Mouse (Mus musculus): ENCODE data around the gene Pde1a. TPM values are rescaled to one million over a fixed set of nuclear protein-coding genes. Genes with fewer than 3 reads are reported as not detected.
A peak's percentile ranks its signal among the peaks of the same experiment; 100 is the strongest.

Pde1a gene
- polyA plus RNA-seq, 1 experiment: 86.1 TPM

DNA sequence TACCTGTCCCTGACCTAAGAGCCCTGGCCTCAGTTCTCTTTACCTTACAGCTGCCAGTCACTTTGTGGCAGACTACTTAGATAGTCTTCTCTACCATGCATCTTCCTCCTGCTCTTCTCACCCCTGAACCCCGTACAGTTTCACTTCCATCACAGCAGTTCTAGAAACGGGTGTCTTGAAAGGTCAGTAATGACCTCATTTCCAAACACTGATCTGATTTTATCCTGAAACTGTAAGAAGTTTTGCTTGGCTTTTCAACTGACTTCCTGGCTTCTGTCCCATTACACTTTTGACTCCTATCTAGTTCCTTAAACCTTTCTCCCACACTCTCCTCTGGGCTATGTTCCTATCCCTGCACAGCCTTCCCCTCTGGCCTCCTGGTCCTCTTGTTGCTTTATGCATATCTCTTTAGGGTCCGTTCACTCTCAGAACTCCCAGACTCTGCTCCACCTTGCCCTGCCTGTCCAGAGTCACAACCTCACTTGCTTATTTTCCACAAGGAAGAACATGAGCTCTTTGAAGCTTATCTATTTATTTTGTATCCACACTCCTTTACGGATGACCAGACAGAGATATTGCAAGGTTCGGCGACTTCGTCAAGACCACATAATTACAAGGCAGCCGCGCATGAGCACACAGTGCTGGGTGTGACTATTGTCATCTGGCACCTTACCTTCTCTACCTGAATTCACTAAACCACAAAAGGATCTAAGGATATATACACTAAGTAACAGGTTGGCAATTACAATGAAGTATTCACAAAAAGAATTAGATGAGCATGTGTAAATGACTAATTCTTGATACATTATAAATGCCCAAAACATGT, 162.4 kb downstream of the Pde1a start:
- DNase-seq (ENCODE audit: extremely low spot score in 1 of 2, low spot score in 1 of 2): no peak

- DNase-seq (ENCODE audit: extremely low spot score in 1 of 2, low spot score in 1 of 2): no peak
These were observed 163.2 kb downstream of the Pde1a start for GRCm38 (mm10) chr2:79966086-79966485.

DNA sequence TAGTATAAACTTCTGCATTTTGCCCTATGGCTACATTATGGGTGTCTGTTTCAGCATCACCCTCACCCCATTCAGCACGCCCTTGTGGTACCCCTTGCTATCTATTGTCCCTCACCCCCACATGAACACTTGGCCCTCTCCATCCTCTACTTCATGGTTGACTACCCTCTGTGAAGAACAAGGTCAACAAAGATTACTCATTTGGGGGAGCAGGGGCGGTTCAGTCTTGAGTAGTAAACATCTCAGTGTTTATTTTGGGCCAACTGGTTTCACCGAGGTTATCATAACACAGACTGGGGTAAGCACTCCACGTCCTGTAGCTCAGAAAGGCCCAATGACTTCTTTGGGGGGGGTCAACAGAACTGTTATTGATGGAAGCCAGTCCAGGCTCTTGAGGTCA, 164.3 kb downstream of the Pde1a start:
- no peak for DNase-seq (ENCODE audit: extremely low spot score in 1 of 2, low spot score in 1 of 2)

GRCm38 (mm10) chr2:79961421-79961820, 167.8 kb downstream of the Pde1a start:
- no peak for DNase-seq (ENCODE audit: extremely low spot score in 1 of 2, low spot score in 1 of 2)

GRCm38 (mm10) chr2:79957659-79958340, 171.5 kb downstream of the Pde1a start:
- no peak for DNase-seq (ENCODE audit: extremely low spot score in 1 of 2, low spot score in 1 of 2)

DNA sequence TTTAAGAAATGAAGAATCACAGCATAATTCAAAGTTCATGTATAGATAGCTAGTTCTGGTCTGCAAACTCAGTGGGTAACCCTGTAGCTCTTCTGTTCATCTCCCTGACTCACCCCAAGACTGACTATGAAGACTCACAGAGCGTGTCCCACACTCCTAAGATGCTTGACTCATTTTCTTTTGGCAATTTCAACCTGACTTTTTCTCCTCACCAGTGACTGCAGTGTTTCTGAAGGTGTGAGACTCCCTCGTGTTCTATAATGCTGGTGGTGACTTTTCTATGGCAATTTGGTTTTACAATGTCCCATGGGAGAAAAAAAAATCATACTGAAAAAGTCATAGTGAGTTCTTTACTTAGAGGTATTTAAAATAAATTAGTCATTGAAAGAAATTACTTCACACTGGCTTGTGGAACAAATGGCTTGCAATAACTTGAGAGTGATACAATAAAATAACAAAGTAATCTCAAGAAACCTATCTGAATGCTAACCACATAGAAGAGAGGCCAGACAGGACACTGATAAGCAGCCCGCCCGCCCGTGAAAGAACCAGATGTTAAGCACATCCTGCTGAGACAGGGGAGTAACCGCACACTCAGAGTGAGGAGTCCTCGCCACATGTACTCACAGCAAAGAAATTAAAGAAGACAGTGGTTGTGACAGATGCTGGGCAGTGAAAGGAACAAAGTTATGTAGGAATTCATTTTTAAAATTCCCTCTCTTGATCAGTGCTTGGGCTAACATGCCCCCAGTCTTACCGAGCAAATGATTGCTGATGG, 183.2 kb downstream of the Pde1a start:
- peak in 1 of 2 experiments; percentile 34 for DNase-seq (ENCODE audit: extremely low spot score in 1 of 2, low spot score in 1 of 2)

DNA sequence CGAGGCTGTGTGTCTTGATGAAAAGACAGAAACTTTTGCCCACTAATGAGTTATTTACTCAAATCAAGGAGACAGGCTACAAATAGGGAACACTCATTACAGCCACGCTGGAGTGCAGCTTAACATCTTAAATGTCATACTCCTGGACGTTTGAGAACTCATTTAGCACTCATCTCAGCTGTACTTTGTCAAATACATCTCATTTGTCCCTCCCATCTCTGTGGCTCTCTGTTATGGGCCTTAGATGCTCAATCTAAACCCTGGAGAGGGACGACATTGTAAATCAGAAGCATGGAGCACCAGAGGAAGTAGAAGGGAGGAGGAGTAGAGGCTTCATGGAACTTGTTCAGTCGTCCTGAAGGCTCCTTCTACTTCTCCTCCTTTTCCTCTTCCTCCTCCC, 194.6 kb downstream of the Pde1a start:
- no peak for DNase-seq (ENCODE audit: extremely low spot score in 1 of 2, low spot score in 1 of 2)

DNA sequence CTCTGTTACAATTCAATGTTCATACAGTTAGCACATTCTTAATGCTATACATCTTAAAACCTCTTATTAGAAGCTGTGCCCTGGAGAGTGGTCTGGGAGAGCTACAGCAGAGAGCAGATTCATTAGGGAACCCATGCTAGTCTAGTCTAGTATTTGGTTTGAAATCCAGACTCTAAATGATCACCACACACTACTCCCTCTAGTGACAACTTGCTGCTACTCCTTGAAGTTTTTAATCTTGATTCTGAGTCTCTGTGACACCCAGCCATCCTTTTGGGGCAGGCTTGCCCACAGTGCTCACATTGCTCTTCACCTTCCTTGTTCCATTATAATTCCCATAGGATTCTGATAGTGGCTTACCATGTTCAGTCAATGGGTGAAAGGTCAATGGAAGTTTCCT, 206.9 kb downstream of the Pde1a start:
- no peak for DNase-seq (ENCODE audit: extremely low spot score in 1 of 2, low spot score in 1 of 2)

- DNase-seq (ENCODE audit: extremely low spot score in 1 of 2, low spot score in 1 of 2): no peak
These were observed 207.9 kb downstream of the Pde1a start for GRCm38 (mm10) chr2:79921375-79921774.

DNA sequence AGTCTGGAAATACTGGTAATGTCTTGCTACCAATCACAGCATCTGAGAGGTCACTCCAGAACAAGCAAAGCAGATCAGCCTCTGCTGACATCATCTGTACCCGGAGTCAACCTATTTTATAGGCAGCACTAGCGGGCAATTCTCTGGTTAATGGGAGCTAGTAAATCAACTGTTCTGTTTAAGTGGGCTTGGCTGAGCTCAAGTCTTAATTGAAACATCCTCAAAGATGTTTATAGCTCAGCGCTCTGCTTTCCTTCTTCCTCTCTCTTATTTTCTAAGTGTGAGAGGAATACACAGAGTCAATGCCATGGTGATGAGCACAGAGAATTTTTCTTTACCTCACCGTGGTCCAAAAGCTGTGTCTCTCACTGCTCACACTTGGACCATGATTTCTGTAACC, 208.8 kb downstream of the Pde1a start:
- DNase-seq (ENCODE audit: extremely low spot score in 1 of 2, low spot score in 1 of 2): no peak

GRCm38 (mm10) chr2:79901841-79902510, 227.3 kb downstream of the Pde1a start:
- no peak for DNase-seq (ENCODE audit: extremely low spot score in 1 of 2, low spot score in 1 of 2)

DNA sequence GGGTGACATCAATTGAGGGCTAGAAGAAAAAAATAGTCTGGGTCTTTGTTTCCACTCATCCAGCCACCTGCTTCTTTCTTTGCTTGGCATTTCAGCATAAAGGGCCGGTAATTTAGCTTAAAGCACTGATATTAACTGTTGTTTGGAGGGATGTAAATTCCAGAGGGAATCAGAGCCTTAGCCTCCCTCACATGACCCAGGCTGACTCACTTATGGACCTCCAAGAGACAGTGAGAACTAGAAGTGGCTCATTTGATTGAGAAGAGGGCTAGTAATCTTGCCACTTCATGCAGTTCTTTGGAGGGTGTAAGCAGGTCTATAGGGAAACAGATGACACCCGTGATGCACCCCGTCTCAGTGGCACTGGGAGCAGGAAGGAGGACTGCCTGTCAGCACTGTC, 230.7 kb downstream of the Pde1a start:
- no peak for DNase-seq (ENCODE audit: extremely low spot score in 1 of 2, low spot score in 1 of 2)

GRCm38 (mm10) chr2:79892829-79893228, 236.4 kb downstream of the Pde1a start:
- no peak for DNase-seq (ENCODE audit: extremely low spot score in 1 of 2, low spot score in 1 of 2)

GRCm38 (mm10) chr2:79891760-79892570, 237.3 kb downstream of the Pde1a start:
- peak; percentile 40 to 88 for DNase-seq (ENCODE audit: extremely low spot score in 1 of 2, low spot score in 1 of 2)

DNA sequence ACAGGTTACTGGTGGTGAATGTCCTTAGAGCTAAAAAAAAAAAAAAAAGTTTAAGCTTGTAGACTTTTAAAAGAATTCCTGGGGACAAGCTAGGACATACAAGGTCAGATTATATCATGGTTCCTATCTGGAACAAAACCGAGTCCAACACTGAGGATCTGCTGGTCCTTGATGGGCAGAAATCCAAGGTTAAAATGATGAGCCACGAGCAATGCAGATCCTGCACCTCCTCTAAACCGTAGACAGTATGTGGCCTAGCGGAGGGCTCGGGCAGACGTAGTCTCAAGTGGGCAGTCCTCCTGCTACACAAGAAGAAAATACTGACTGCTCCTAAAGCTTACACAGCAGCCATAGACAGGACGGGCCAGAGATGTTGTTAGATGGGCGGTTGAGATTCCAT, 238.5 kb downstream of the Pde1a start:
- DNase-seq (ENCODE audit: extremely low spot score in 1 of 2, low spot score in 1 of 2): no peak

DNA sequence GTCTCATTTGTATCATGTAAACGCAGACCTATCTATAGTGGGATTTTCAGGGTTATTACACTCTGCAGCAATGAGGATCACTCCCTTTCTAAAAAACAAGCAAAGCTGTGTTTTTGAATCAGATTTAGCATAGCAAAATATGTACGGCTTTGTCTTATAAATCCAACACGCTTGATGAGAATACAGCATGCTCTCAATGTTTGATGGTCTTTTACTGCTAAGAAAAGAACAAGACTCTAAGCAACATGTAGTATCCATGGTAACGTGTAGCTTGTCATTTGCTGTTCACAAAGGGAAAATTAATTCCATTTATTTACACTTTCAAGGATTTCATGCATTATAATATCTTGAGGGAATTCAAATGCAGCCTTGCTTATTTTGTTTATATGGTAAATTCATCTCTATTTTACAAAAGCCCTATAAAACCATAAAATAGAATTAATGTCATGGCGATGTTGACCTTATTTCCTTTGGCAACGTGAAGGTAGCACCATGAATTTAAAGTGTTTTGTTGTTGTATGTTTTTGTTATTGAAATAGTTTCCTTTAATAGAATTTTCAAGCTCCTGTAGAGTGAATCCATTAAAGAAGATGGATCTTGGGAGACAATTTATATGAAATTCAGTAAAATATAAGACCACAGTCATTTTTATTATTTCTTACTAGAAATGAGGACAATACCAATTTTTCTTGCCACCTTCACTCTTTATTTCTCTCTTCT, 245.5 kb downstream of the Pde1a start:
- no peak for DNase-seq (ENCODE audit: extremely low spot score in 1 of 2, low spot score in 1 of 2)

GRCm38 (mm10) chr2:79883210-79883609, 246.0 kb downstream of the Pde1a start:
- DNase-seq (ENCODE audit: extremely low spot score in 1 of 2, low spot score in 1 of 2): no peak

- DNase-seq (ENCODE audit: extremely low spot score in 1 of 2, low spot score in 1 of 2): peak; percentile 20 to 88
These were observed 263.8 kb downstream of the Pde1a start for GRCm38 (mm10) chr2:79865275-79865999.

DNA sequence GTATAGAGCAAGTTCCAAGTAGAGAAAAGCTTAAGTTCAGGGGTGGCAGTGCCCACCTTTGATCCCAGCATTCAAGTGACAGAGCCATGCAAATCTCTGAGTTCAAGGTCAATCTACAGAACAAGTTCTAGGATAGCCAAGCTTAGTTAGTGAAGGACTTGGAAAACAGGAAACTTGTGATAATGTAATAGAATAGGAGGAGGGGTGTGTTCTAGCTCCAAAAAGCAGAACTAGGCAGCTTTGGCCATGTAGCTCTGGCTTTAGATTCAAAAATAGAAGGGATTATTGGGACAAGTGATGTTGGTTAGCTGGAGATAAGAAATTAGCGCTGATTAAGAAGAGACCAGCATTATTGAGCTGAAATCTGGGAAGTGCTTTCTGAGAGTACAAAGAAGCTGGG, 272.4 kb downstream of the Pde1a start:
- no peak for DNase-seq (ENCODE audit: extremely low spot score in 1 of 2, low spot score in 1 of 2)
